Mouse (Mus musculus) small intestine, adult 2 months (tissue): ENCODE results near the gene Dnali1.

ENCODE experiments used
- CTCF ChIP-seq: fragments of 200-500 bp; IDR thresholded peaks from 2 replicates; pipeline ENCODE4 v1.5.1; 2012; ENCODE audit warnings: low read depth, mild to moderate bottlenecking, control low read depth, inconsistent platforms, low read length, moderate library complexity, mixed read lengths; ENCODE audit not compliant: insufficient replicate concordance, insufficient read length; ENCODE audit errors: extremely low read depth
- POLR2A ChIP-seq: fragments of 200-500 bp; IDR thresholded peaks from 2 replicates; pipeline ENCODE4 v1.6.1; 2012; ENCODE audit warnings: low read depth, mild to moderate bottlenecking, control low read depth, inconsistent platforms, low read length, moderate library complexity

- no peak for TF ChIP-seq CTCF
- no peak for TF ChIP-seq POLR2A
Observed at GRCm38 (mm10) chr4:125017431-125017830, 48.1 kb downstream of the Dnali1 start.
